Mouse (Mus musculus) CH12.LX (cell line): ENCODE results near the gene Unk. TPM values are rescaled to one million over a fixed set of nuclear protein-coding genes. Genes with fewer than 3 reads are reported as not detected.

ENCODE experiments used
- DNase-seq: peaks from one replicate; pipeline ENCODE4 v3.0.0-alpha.2; 2013; ENCODE audit errors: extremely low read depth
- H3K27ac ChIP-seq: 2 replicates; pipeline ENCODE4 v1.5.1; 2012; ENCODE audit warnings: low read depth, mild to moderate bottlenecking, control low read depth, moderate library complexity; ENCODE audit not compliant: insufficient read depth
- H3K27me3 ChIP-seq: replicated peaks from 2 replicates; pipeline ENCODE3; 2012; ENCODE audit warnings: inconsistent platforms
- H3K36me3 ChIP-seq, 2 experiments: replicated peaks in 1 of 2; 2 replicates each; pipeline versions ENCODE3 to v1.6.1; 2012; ENCODE audit warnings: inconsistent platforms in 1 of 2, low read length in 1 of 2, mild to moderate bottlenecking in 1 of 2, mixed read lengths in 1 of 2, moderate library complexity in 1 of 2; ENCODE audit not compliant: control insufficient read depth in 1 of 2, insufficient read depth in 1 of 2
- H3K4me1 ChIP-seq, 2 experiments: 2 replicates each; pipeline ENCODE4 v1.6.1; 2012; ENCODE audit warnings: inconsistent platforms in 1 of 2, moderate library complexity in 1 of 2; ENCODE audit not compliant: insufficient read depth in 2 of 2, control insufficient read depth in 1 of 2
- H3K4me2 ChIP-seq: 2 replicates; pipeline ENCODE4 v1.6.1; 2012; ENCODE audit warnings: low read depth, mild to moderate bottlenecking, control low read depth; ENCODE audit not compliant: poor library complexity, insufficient read depth, severe bottlenecking
- H3K4me3 ChIP-seq, 3 experiments: fragments of 150-350 bp in 1 of 3; sonication (generic) in 1 of 3; replicated peaks in 1 of 3; 2 replicates each; pipeline versions ENCODE3 to v1.5.1; 2011 to 2012; ENCODE audit warnings: low read depth in 2 of 3, low read length in 2 of 3, mild to moderate bottlenecking in 2 of 3, moderate library complexity in 2 of 3, control low read depth in 1 of 3, improper control_type of control experiment in 1 of 3, inconsistent platforms in 1 of 3, mixed read lengths in 1 of 3; ENCODE audit not compliant: poor library complexity in 1 of 3
- H3K79me2 ChIP-seq: replicated peaks from 2 replicates; pipeline ENCODE4 v1.6.1; 2012; ENCODE audit warnings: mild to moderate bottlenecking, moderate library complexity; ENCODE audit not compliant: control insufficient read depth, poor library complexity, insufficient read depth, severe bottlenecking; ENCODE audit errors: extremely low read depth
- H3K9ac ChIP-seq: 2 replicates; pipeline ENCODE4 v1.6.1; 2012; ENCODE audit warnings: low read depth, mild to moderate bottlenecking, control low read depth, moderate library complexity; ENCODE audit not compliant: insufficient read depth
- H3K9me3 ChIP-seq: replicated peaks from 2 replicates; pipeline ENCODE3; 2012; ENCODE audit warnings: low read length, inconsistent platforms, mixed read lengths
- CHD2 ChIP-seq: IDR thresholded peaks from 2 replicates; pipeline ENCODE4 v1.6.1; 2011; ENCODE audit warnings: low read length, improper control_type of control experiment
- CTCF ChIP-seq, 2 experiments: IDR thresholded peaks in 1 of 2; conservative IDR thresholded peaks in 1 of 2; 2 replicates each; pipeline ENCODE4 v1.5.1; 2011 to 2012; ENCODE audit warnings: low read depth in 2 of 2, low read length in 2 of 2, improper control_type of control experiment in 1 of 2, inconsistent platforms in 1 of 2, mild to moderate bottlenecking in 1 of 2, moderate library complexity in 1 of 2
- E2F4 ChIP-seq: IDR thresholded peaks from 2 replicates; pipeline ENCODE4 v1.6.1; 2011; ENCODE audit warnings: low read depth, low read length, improper control_type of control experiment; ENCODE audit not compliant: insufficient replicate concordance
- ELF1 ChIP-seq: IDR thresholded peaks from 2 replicates; pipeline ENCODE4 v1.6.1; 2014; ENCODE audit warnings: low read depth, mild to moderate bottlenecking, inconsistent platforms, low read length, improper control_type of control experiment
- EP300 ChIP-seq: IDR thresholded peaks from 2 replicates; pipeline ENCODE4 v1.6.1; 2011; ENCODE audit warnings: low read length, improper control_type of control experiment
- ETS1 ChIP-seq: conservative IDR thresholded peaks from 2 replicates; pipeline ENCODE4 v1.6.1; 2012; ENCODE audit warnings: low read depth, mild to moderate bottlenecking, inconsistent platforms, low read length, improper control_type of control experiment, moderate library complexity
- GABPA ChIP-seq: IDR thresholded peaks from 2 replicates; pipeline ENCODE4 v1.6.1; 2012; ENCODE audit warnings: low read depth, low read length, improper control_type of control experiment, inconsistent platforms; ENCODE audit not compliant: insufficient replicate concordance
- JUND ChIP-seq: conservative IDR thresholded peaks from 2 replicates; pipeline ENCODE4 v1.6.1; 2011; ENCODE audit warnings: low read depth, low read length, improper control_type of control experiment
- MAFK ChIP-seq: IDR thresholded peaks from 2 replicates; pipeline ENCODE4 v1.6.1; 2011; ENCODE audit warnings: low read length, improper control_type of control experiment; ENCODE audit not compliant: insufficient replicate concordance
- MAX ChIP-seq: IDR thresholded peaks from 2 replicates; pipeline ENCODE4 v1.6.1; 2011; ENCODE audit warnings: low read length, improper control_type of control experiment
- MAZ ChIP-seq: IDR thresholded peaks from 2 replicates; pipeline ENCODE4 v1.6.1; 2012; ENCODE audit warnings: low read depth, mild to moderate bottlenecking, inconsistent platforms, low read length, improper control_type of control experiment, moderate library complexity
- MEF2A ChIP-seq: IDR thresholded peaks from 2 replicates; pipeline ENCODE4 v1.6.1; 2014; ENCODE audit warnings: low read depth, mild to moderate bottlenecking, inconsistent platforms, low read length, improper control_type of control experiment, borderline replicate concordance
- MXI1 ChIP-seq: IDR thresholded peaks from 2 replicates; pipeline ENCODE4 v1.6.1; 2011; ENCODE audit warnings: mild to moderate bottlenecking, low read depth, low read length, improper control_type of control experiment
- NELFE ChIP-seq: IDR thresholded peaks from 2 replicates; pipeline ENCODE4 v1.6.1; 2011; ENCODE audit warnings: low read depth, low read length, improper control_type of control experiment
- NRF1 ChIP-seq: IDR thresholded peaks from 2 replicates; pipeline ENCODE4 v1.6.1; 2014; ENCODE audit warnings: low read depth, mild to moderate bottlenecking, inconsistent platforms, low read length, improper control_type of control experiment, moderate library complexity
- PAX5 ChIP-seq: IDR thresholded peaks from 2 replicates; pipeline ENCODE4 v1.6.1; 2012; ENCODE audit warnings: low read length, inconsistent platforms, mixed read lengths
- POLR2A ChIP-seq: IDR thresholded peaks from 2 replicates; pipeline ENCODE4 v1.6.1; 2011; ENCODE audit warnings: low read depth, mild to moderate bottlenecking, improper control_type of control experiment, low read length
- POLR2AphosphoS2 ChIP-seq: IDR thresholded peaks from 2 replicates; pipeline ENCODE4 v1.6.1; 2011; ENCODE audit warnings: low read depth, low read length, improper control_type of control experiment
- SIN3A ChIP-seq: IDR thresholded peaks from 2 replicates; pipeline ENCODE4 v1.6.1; 2012; ENCODE audit warnings: low read length, improper control_type of control experiment, inconsistent platforms
- TBP ChIP-seq: conservative IDR thresholded peaks from 2 replicates; pipeline ENCODE4 v1.6.1; 2011; ENCODE audit warnings: low read depth, low read length, improper control_type of control experiment
- UBTF ChIP-seq: IDR thresholded peaks from 2 replicates; pipeline ENCODE4 v1.6.1; 2012; ENCODE audit warnings: low read depth, mild to moderate bottlenecking, inconsistent platforms, low read length, improper control_type of control experiment, moderate library complexity
- USF1 ChIP-seq: IDR thresholded peaks from 2 replicates; pipeline ENCODE4 v1.6.1; 2014; ENCODE audit warnings: low read depth, mild to moderate bottlenecking, inconsistent platforms, low read length, improper control_type of control experiment
- ZC3H11A ChIP-seq: IDR thresholded peaks from 2 replicates; pipeline ENCODE4 v1.6.1; 2012; ENCODE audit warnings: low read depth, mild to moderate bottlenecking, inconsistent platforms, low read length, improper control_type of control experiment
- ZKSCAN1 ChIP-seq: IDR thresholded peaks from 2 replicates; pipeline ENCODE4 v1.6.1; 2012; ENCODE audit warnings: low read depth, inconsistent platforms, low read length, improper control_type of control experiment, borderline replicate concordance
- ZNF384 ChIP-seq: IDR thresholded peaks from 2 replicates; pipeline ENCODE4 v1.6.1; 2012; ENCODE audit warnings: low read depth, low read length, improper control_type of control experiment, inconsistent platforms
- dilution Hi-C: fragments of 300-500 bp; cut with MboI; formaldehyde crosslinking; loops from 2 replicates; pipeline ENCODE4 v1.14.3; 2020; ENCODE audit warnings: low sequenced_read_pairs; ENCODE audit not compliant: extremely low pct_unique_long_range_greater_than_20kb, extremely low pct_ligation_motif_present
- in situ Hi-C: fragments of 300-500 bp; cut with MboI; formaldehyde crosslinking; loops from 3 replicates; pipeline ENCODE4 v1.14.3; 2019; ENCODE audit warnings: low sequenced_read_pairs, low pct_ligation_motif_present, low pct_unique_long_range_greater_than_20kb, mixed read lengths
- polyA plus RNA-seq: library from polyadenylated mRNA; unstranded; fragments of >175 nt; gene quantifications from 2 replicates; pipeline ENCODE4 v1.2.1, GENCODE M21; 2012; ENCODE audit warnings: low read depth; ENCODE audit not compliant: insufficient read length
- total RNA-seq, 2 experiments: library from RNA; depleted of rRNA; stranded (reverse); fragments of 300-350 nt in 1 of 2; fragments of >200 nt in 1 of 2; gene quantifications; 2 replicates each; pipeline ENCODE4 v1.2.3; 2012 to 2014

Unk gene
- total and polyA plus RNA-seq, 3 experiments = 20.9 to 35.0 (median 24.7) TPM

GRCm38 (mm10) chr11:116004840-116005700 lies 25.1 kb upstream of the Unk start:
- H3K27me3 ChIP-seq = peaks cover 2% of the 10 kb centered on the region
- DNase-seq = no peak
- H3K36me3 ChIP-seq = peaks cover 37 to 53% of the 10 kb centered on the region in 2 experiments
- H3K4me1 ChIP-seq = peaks cover 13 to 30% of the 10 kb centered on the region in 2 experiments
- TF ChIP-seq NELFE = no peak
- no peak for TF ChIP-seq PAX5
- TF ChIP-seq JUND = no peak
- TF ChIP-seq TBP = no peak
- no peak for TF ChIP-seq NRF1
- no peak for TF ChIP-seq MEF2A
- no peak for TF ChIP-seq MAFK
- TF ChIP-seq CTCF (conservative IDR thresholded peaks at IDR 0.05 in 1 of 2, IDR thresholded peaks at IDR 0.05 in 1 of 2; ENCODE audit: low read depth in 2 of 2, low read length in 2 of 2) = peak in 1 of 2 experiments; percentile 35; a peak in 2 of 4 replicates
- TF ChIP-seq EP300 = no peak
- TF ChIP-seq USF1 = peak; percentile 65
- TF ChIP-seq UBTF = no peak
- no peak for TF ChIP-seq MAZ
- no peak for TF ChIP-seq MXI1
- no peak for TF ChIP-seq ZKSCAN1
- no peak for TF ChIP-seq GABPA
- no peak for TF ChIP-seq SIN3A
- peak; percentile 27; the same call in 1 of the 2 replicates for TF ChIP-seq MAX
- TF ChIP-seq ZNF384 = no peak
- peak; percentile 16; the same call in 1 of the 2 replicates for TF ChIP-seq CHD2
- no peak for TF ChIP-seq ETS1
- TF ChIP-seq ELF1 = peak; percentile 41; the same call in 1 of the 2 replicates
- TF ChIP-seq POLR2AphosphoS2 = 0 out of 2 replicates have a peak, but pooled peaks have one; percentile 19
- TF ChIP-seq POLR2A = peak; percentile 21; the same call in 1 of the 2 replicates
- TF ChIP-seq ZC3H11A = no peak
- TF ChIP-seq E2F4 = no peak
- no peak overlapping the region for H3K4me3 ChIP-seq
- in situ Hi-C loops = loop anchor here (5.0 to 25.0 kb wide), 2 partner anchors 73 to 393 kb away; partner anchors contain the start of genes Gga3, Mif4gd, Mrps7 and Recql5
- H3K79me2 ChIP-seq = no peaks in the 10 kb centered on the region
- peaks cover 9% of the 10 kb centered on the region for H3K9me3 ChIP-seq
- dilution Hi-C loops = no loop called here
- no peak overlapping the region for H3K9ac ChIP-seq
- H3K27ac ChIP-seq = no peak overlapping the region
- H3K4me2 ChIP-seq = no peak overlapping the region
